Mouse (Mus musculus): ENCODE results near the gene Tgif2.

- TF ChIP-seq CTCF (IDR thresholded peaks at IDR 0.05; ENCODE audit: control insufficient read depth, insufficient read depth, insufficient read length) (no peak), USF1 (IDR thresholded peaks at IDR 0.05; ENCODE audit: low read depth) (no peak), MYOD1 (IDR thresholded peaks at IDR 0.05; ENCODE audit: control insufficient read depth, insufficient read length, low read depth) (no peak), MYOG (IDR thresholded peaks at IDR 0.05; ENCODE audit: control insufficient read depth, extremely low read depth, insufficient read length) (no peak)
Observed at GRCm38 (mm10) chr2:156838839-156839238, 968 bp upstream of the Tgif2 start.
